Mouse (Mus musculus) heart, adult 11 months (tissue): ENCODE measurements around the gene Mettl23.

Experiments used
- DNase-seq: peaks from one replicate; pipeline ENCODE4 v3.0.0; 2022

The Mettl23 gene

GRCm38 (mm10) chr11:116843261-116844233, at the start of gene Mettl23, which contains the start of gene Jmjd6:
Gene Mettl23, plus strand, starts transcription at chr11:116843278.
Gene Jmjd6, minus strand, starts transcription at chr11:116843449.
- peak; percentile 100 for DNase-seq

- peak; percentile 92 for DNase-seq
Measured at GRCm38 (mm10) chr11:116799364-116799763, 43.7 kb upstream of the Mettl23 start.

- peak; percentile 96 for DNase-seq
Measured at GRCm38 (mm10) chr11:116801106-116801505, 42.0 kb upstream of the Mettl23 start.

- no peak for DNase-seq
Measured at GRCm38 (mm10) chr11:116802709-116803108, 40.4 kb upstream of the Mettl23 start.

- DNase-seq: peak; percentile 98
Measured at GRCm38 (mm10) chr11:116806136-116807071, 36.7 kb upstream of the Mettl23 start.

GRCm38 (mm10) chr11:116807116-116807515, 36.0 kb upstream of the Mettl23 start:
- peak; percentile 92 for DNase-seq

- DNase-seq: peak; percentile 77
Measured at GRCm38 (mm10) chr11:116807526-116807925, 35.6 kb upstream of the Mettl23 start.

GRCm38 (mm10) chr11:116807938-116808606, 35.0 kb upstream of the Mettl23 start:
- DNase-seq: peak; percentile 98

- peak; percentile 92 for DNase-seq
Measured at GRCm38 (mm10) chr11:116808811-116809395, 34.2 kb upstream of the Mettl23 start.

GRCm38 (mm10) chr11:116809520-116809919, 33.6 kb upstream of the Mettl23 start:
- DNase-seq: peak; percentile 91

GRCm38 (mm10) chr11:116810528-116810927, 32.5 kb upstream of the Mettl23 start:
- no peak for DNase-seq

- DNase-seq: peak; percentile 97
Measured at GRCm38 (mm10) chr11:116810983-116811901, 31.8 kb upstream of the Mettl23 start.

- peak; percentile 98 for DNase-seq
Measured at GRCm38 (mm10) chr11:116812793-116813529, 30.1 kb upstream of the Mettl23 start.

GRCm38 (mm10) chr11:116813610-116814009, 29.5 kb upstream of the Mettl23 start:
- DNase-seq: no peak

GRCm38 (mm10) chr11:116814076-116814883, 28.8 kb upstream of the Mettl23 start:
- DNase-seq: peak; percentile 99

GRCm38 (mm10) chr11:116814884-116815415, 28.1 kb upstream of the Mettl23 start:
- DNase-seq: no peak

GRCm38 (mm10) chr11:116816769-116817168, 26.3 kb upstream of the Mettl23 start:
- peak; percentile 98 for DNase-seq

GRCm38 (mm10) chr11:116817567-116817966, 25.5 kb upstream of the Mettl23 start:
- DNase-seq: peak; percentile 90

- no peak for DNase-seq
Measured at GRCm38 (mm10) chr11:116818722-116819121, 24.4 kb upstream of the Mettl23 start.
